Mouse (Mus musculus) heart, embryonic 11.5 days (tissue): Measurements from ENCODE around the gene Minpp1. TPM values are rescaled to one million over a fixed set of nuclear protein-coding genes. Genes with fewer than 3 reads are reported as not detected.

Source experiments
- ATAC-seq: fragments of 200-750 bp; cut with Nextera tagmentation; replicated peaks from 2 replicates; pipeline ENCODE4 v1.8.0; 2017; ENCODE audit warnings: moderate library complexity; ENCODE audit not compliant: insufficient number of reproducible peaks, low FRiP score, low TSS enrichment
- H3K27ac ChIP-seq: fragments of 300-500 bp; sonication (generic); 2 replicates; pipeline ENCODE4 v1.5.1; 2014; ENCODE audit warnings: mild to moderate bottlenecking, low read depth, low read length
- H3K27me3 ChIP-seq: fragments of 300-500 bp; sonication (generic); 2 replicates; pipeline ENCODE4 v1.6.1; 2014; ENCODE audit warnings: mild to moderate bottlenecking, low read length, mixed read lengths; ENCODE audit not compliant: control insufficient read depth, insufficient read depth
- H3K36me3 ChIP-seq: fragments of 300-500 bp; sonication (generic); 2 replicates; pipeline ENCODE4 v1.6.1; 2014; ENCODE audit warnings: mild to moderate bottlenecking, low read length, moderate library complexity, mixed read lengths; ENCODE audit not compliant: control insufficient read depth, insufficient read depth
- H3K4me1 ChIP-seq: fragments of 300-500 bp; sonication (generic); 2 replicates; pipeline ENCODE4 v1.6.1; 2014; ENCODE audit warnings: low read length; ENCODE audit not compliant: control insufficient read depth, insufficient read depth
- H3K4me2 ChIP-seq: fragments of 300-500 bp; sonication (generic); 2 replicates; pipeline ENCODE4 v1.6.1; 2014; ENCODE audit warnings: mild to moderate bottlenecking, moderate library complexity
- H3K4me3 ChIP-seq: fragments of 300-500 bp; sonication (generic); 2 replicates; pipeline ENCODE4 v1.5.1; 2014; ENCODE audit warnings: low read depth, low read length
- H3K9ac ChIP-seq: fragments of 300-500 bp; sonication (generic); 2 replicates; pipeline ENCODE4 v1.6.1; 2014; ENCODE audit warnings: mild to moderate bottlenecking, low read depth, low read length, moderate library complexity
- H3K9me3 ChIP-seq: fragments of 300-500 bp; sonication (generic); replicated peaks from 2 replicates; pipeline ENCODE4 v1.6.1; 2016; ENCODE audit warnings: low read length; ENCODE audit not compliant: control insufficient read depth
- WGBS: fragments of 180-500 bp; shearing (Covaris S2); extraction: QIAGEN DNeasy Blood & Tissue Kit; methylation state at CpG from one replicate; pipeline ENCODE4 v1.1.7; 2014; ENCODE audit not compliant: insufficient replicate concordance; 5-methylcytosine and 5-hydroxymethylcytosine counted together
- polyA plus RNA-seq: library from polyadenylated mRNA; unstranded; fragments of >200 nt; fragmentation: Nextera tagmentation; extraction: Ambion mirVana; gene quantifications from 2 replicates; pipeline ENCODE4 v1.2.1, GENCODE M21; 2014

Minpp1 gene
- polyA plus RNA-seq, 1 experiment from 2014 or later = 74.3 TPM

GRCm38 (mm10) chr19:32507526-32507925, 22.0 kb downstream of the Minpp1 start:
- H3K36me3 ChIP-seq = peaks cover 6% of the 10 kb centered on the region
- 86% methylated on average over 9 of the region's 9 CpGs for WGBS
- H3K9ac ChIP-seq = no peak overlapping the region
- peaks cover 9% of the 10 kb centered on the region for H3K4me1 ChIP-seq
- no peak overlapping the region for H3K4me2 ChIP-seq
- no peak overlapping the region for H3K27ac ChIP-seq
- no peak for ATAC-seq
- H3K27me3 ChIP-seq = no peaks in the 10 kb centered on the region
- no peaks in the 10 kb centered on the region; the same call in 1 of the 2 replicates for H3K9me3 ChIP-seq
- no peak overlapping the region for H3K4me3 ChIP-seq

GRCm38 (mm10) chr19:32510267-32510666, 24.7 kb downstream of the Minpp1 start:
- no peak overlapping the region for H3K4me2 ChIP-seq
- H3K4me3 ChIP-seq = no peak overlapping the region
- no peak overlapping the region for H3K9ac ChIP-seq
- H3K27ac ChIP-seq = 0 out of 2 replicates have a peak overlapping the region, but pooled peaks have one; percentile 35
- peaks cover 13% of the 10 kb centered on the region for H3K36me3 ChIP-seq
- peaks cover 9% of the 10 kb centered on the region for H3K4me1 ChIP-seq
- no peaks in the 10 kb centered on the region for H3K27me3 ChIP-seq
- H3K9me3 ChIP-seq = no peaks in the 10 kb centered on the region; the same call in 1 of the 2 replicates
- peak; percentile 67 for ATAC-seq
- WGBS = 60% methylated on average over 3 of the region's 3 CpGs

- ATAC-seq = peak; percentile 49
- no peak overlapping the region for H3K27ac ChIP-seq
- 67% methylated on average over 6 of the region's 6 CpGs for WGBS
- no peak overlapping the region; the same call in 1 of the 2 replicates for H3K4me2 ChIP-seq
- no peak overlapping the region for H3K9ac ChIP-seq
- no peaks in the 10 kb centered on the region; the same call in 1 of the 2 replicates for H3K9me3 ChIP-seq
- peaks cover 13% of the 10 kb centered on the region for H3K36me3 ChIP-seq
- no peak overlapping the region for H3K4me3 ChIP-seq
- peaks cover 9% of the 10 kb centered on the region for H3K4me1 ChIP-seq
- H3K27me3 ChIP-seq = no peaks in the 10 kb centered on the region
Observed at GRCm38 (mm10) chr19:32510962-32511361, 25.4 kb downstream of the Minpp1 start.

DNA sequence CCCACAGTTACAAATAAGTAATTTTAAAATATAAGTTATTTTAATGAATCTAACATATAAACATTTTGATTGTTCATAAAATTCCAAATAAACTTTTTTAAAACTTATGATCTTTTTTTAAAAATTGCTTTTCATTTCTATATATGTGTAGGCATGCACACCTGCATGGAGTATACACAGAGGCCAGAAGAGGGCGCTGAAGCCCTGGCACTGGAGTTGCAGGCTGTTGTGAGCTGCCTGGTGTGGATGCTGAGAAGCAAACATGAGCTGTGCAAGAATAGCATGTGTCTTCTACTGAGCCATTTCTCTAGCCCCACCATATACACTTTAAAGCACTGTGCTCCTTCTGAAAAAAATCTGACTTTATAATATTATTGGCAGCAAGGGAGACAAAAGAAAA, 26.9 kb downstream of the Minpp1 start:
- ATAC-seq = no peak
- WGBS = 26% methylated on average over 1 of the region's 1 CpGs
- Histone ChIP-seq H3K4me2 (no peak overlapping the region), H3K9me3 (no peaks in the 10 kb centered on the region; the same call in 1 of the 2 replicates), H3K4me3 (no peak overlapping the region), H3K9ac (no peak overlapping the region), H3K27me3 (no peaks in the 10 kb centered on the region), H3K4me1 (peaks cover 9% of the 10 kb centered on the region), H3K36me3 (peaks cover 16% of the 10 kb centered on the region), H3K27ac (no peak overlapping the region)

GRCm38 (mm10) chr19:32516575-32516974, 31.0 kb downstream of the Minpp1 start:
- no peak for ATAC-seq
- Histone ChIP-seq H3K4me3 (no peak overlapping the region), H3K27ac (no peak overlapping the region), H3K9me3 (no peaks in the 10 kb centered on the region; the same call in 1 of the 2 replicates), H3K9ac (no peak overlapping the region), H3K4me2 (no peak overlapping the region), H3K4me1 (no peaks in the 10 kb centered on the region), H3K27me3 (no peaks in the 10 kb centered on the region), H3K36me3 (peaks cover 16% of the 10 kb centered on the region)
- WGBS = 92% methylated on average over 9 of the region's 9 CpGs

GRCm38 (mm10) chr19:32521446-32521845, 35.9 kb downstream of the Minpp1 start:
- no peak for ATAC-seq
- Histone ChIP-seq H3K27me3 (no peaks in the 10 kb centered on the region), H3K9ac (no peak overlapping the region), H3K4me3 (no peak overlapping the region), H3K27ac (no peak overlapping the region), H3K36me3 (peaks cover under 1% of the 10 kb centered on the region; the same call in 1 of the 2 replicates), H3K4me2 (no peak overlapping the region), H3K9me3 (no peaks in the 10 kb centered on the region), H3K4me1 (peaks cover 7% of the 10 kb centered on the region)
- WGBS = 72% methylated on average over 3 of the region's 3 CpGs

DNA sequence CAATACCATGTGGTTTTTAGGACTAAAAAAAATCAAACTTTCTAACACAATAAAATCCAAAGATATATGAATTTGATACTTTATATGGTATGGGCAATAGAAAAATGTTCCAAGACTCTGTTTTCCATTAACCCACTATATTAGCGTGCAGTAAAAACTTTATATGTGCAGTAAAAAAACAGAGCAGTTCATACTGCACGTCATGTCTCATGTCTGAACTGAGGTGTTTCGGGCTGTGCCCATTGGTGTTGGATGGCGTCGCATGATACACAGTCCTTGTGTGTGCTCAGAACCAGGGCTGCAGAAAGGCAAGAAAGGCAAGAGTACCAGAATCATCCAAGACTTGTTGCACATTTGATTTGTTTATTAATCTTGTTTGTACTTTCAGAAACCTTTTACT, 36.7 kb downstream of the Minpp1 start:
- ATAC-seq = no peak
- no peak overlapping the region for H3K9ac ChIP-seq
- 95% methylated on average over 5 of the region's 5 CpGs for WGBS
- H3K36me3 ChIP-seq = no peaks in the 10 kb centered on the region
- H3K4me1 ChIP-seq = peaks cover 7% of the 10 kb centered on the region
- no peaks in the 10 kb centered on the region for H3K9me3 ChIP-seq
- no peaks in the 10 kb centered on the region for H3K27me3 ChIP-seq
- H3K4me2 ChIP-seq = no peak overlapping the region
- H3K4me3 ChIP-seq = no peak overlapping the region
- H3K27ac ChIP-seq = no peak overlapping the region

DNA sequence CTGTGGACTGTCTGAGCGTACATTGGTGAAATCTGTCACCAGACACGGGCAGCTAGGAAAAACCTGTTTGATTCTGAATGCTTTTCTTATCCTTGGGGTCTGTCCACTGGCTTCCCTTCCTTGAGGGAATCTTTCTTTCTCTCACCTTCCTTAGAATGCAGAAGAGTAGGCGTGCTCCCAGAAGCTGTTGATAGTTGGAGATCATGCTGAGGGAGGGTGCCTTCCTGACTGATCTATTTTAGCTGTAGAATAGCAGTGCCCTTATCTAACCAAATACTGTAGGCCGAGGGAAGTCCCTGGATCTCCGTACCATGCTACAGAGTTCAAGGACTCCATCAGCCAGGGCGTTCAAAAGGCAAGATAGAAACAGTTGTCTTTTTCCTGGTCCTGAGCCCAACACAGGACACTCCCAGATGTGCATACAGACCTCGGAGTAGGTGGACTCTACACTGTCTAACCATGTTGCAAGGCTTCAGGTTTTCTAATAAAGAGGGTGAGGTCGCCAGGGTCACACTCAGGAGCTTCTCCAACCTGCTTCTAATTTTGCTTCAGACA, 37.3 kb downstream of the Minpp1 start:
- WGBS = 57% methylated on average over 8 of the region's 8 CpGs
- H3K27ac ChIP-seq = no peak overlapping the region

More for the DNA sequence above, 37.3 kb downstream of the Minpp1 start:
- Histone ChIP-seq H3K9me3 (no peaks in the 10 kb centered on the region), H3K9ac (no peak overlapping the region), H3K36me3 (no peaks in the 10 kb centered on the region), H3K4me1 (peaks cover 7% of the 10 kb centered on the region), H3K27me3 (no peaks in the 10 kb centered on the region), H3K4me3 (no peak overlapping the region), H3K4me2 (no peak overlapping the region)
- no peak for ATAC-seq
